Mouse (Mus musculus): ENCODE data around the gene Ppox. TPM values are rescaled to one million over a fixed set of nuclear protein-coding genes. Genes with fewer than 3 reads are reported as not detected.

Ppox gene
- polyA plus RNA-seq, 1 experiment from 2014 or later = 51.8 TPM

GRCm38 (mm10) chr1:171282086-171282805 lies 1.3 kb upstream of the Ppox start:
- H3K4me2 ChIP-seq (replicated peaks; ENCODE audit: low read depth, low read length) = no peak overlapping the region
- 83% methylated on average over 18 of the region's 18 CpGs for WGBS
- H3K36me3 ChIP-seq (ENCODE audit: control insufficient read depth, insufficient read depth, low read length) = peaks cover 8% of the 10 kb centered on the region; the same call in 1 of the 2 replicates
- DNase-seq (ENCODE audit: low spot score) (no peak), ATAC-seq (ENCODE audit: low FRiP score) (no peak)
- no peak overlapping the region for H3K27ac ChIP-seq (ENCODE audit: low read depth, low read length)
- no peak overlapping the region for H3K9ac ChIP-seq (ENCODE audit: low read depth, low read length)
- H3K9me3 ChIP-seq (ENCODE audit: control insufficient read depth, low read length) = no peaks in the 10 kb centered on the region
- no peak overlapping the region for H3K4me3 ChIP-seq (ENCODE audit: low read depth, low read length)
- H3K4me1 ChIP-seq (replicated peaks; ENCODE audit: control insufficient read depth, insufficient read depth, low read length) = peaks cover 9% of the 10 kb centered on the region
- H3K27me3 ChIP-seq (ENCODE audit: control insufficient read depth, insufficient read depth, low read length) = no peaks in the 10 kb centered on the region

- DNase-seq (ENCODE audit: low spot score) (peak; percentile 86), ATAC-seq (ENCODE audit: low FRiP score) (peak; percentile 62)
- Histone ChIP-seq H3K4me2 (replicated peaks; ENCODE audit: low read depth, low read length) (peak overlapping the region; percentile 66), H3K27ac (ENCODE audit: low read depth, low read length) (peak overlapping the region; percentile 58), H3K4me1 (replicated peaks; ENCODE audit: control insufficient read depth, insufficient read depth, low read length) (peaks cover 9% of the 10 kb centered on the region), H3K9me3 (ENCODE audit: control insufficient read depth, low read length) (no peaks in the 10 kb centered on the region), H3K4me3 (ENCODE audit: low read depth, low read length) (peak overlapping the region; percentile 66), H3K36me3 (ENCODE audit: control insufficient read depth, insufficient read depth, low read length) (peaks cover 8% of the 10 kb centered on the region; the same call in 1 of the 2 replicates), H3K9ac (ENCODE audit: low read depth, low read length) (peak overlapping the region; percentile 50), H3K27me3 (ENCODE audit: control insufficient read depth, insufficient read depth, low read length) (no peaks in the 10 kb centered on the region)
- WGBS = under 1% methylated on average over 10 of the region's 10 CpGs
Observed at GRCm38 (mm10) chr1:171281528-171281923, 540 bp upstream of the Ppox start.

GRCm38 (mm10) chr1:171280250-171280915 lies 603 bp downstream of the Ppox start:
- no peak for DNase-seq (ENCODE audit: low spot score)
- 2% methylated on average over 25 of the region's 25 CpGs for WGBS
- H3K9ac ChIP-seq (ENCODE audit: low read depth, low read length) = peak overlapping the region; percentile 68
- peaks cover 6% of the 10 kb centered on the region; the same call in 1 of the 2 replicates for H3K36me3 ChIP-seq (ENCODE audit: control insufficient read depth, insufficient read depth, low read length)
- H3K9me3 ChIP-seq (ENCODE audit: control insufficient read depth, low read length) = no peaks in the 10 kb centered on the region
- peak overlapping the region; percentile 66 for H3K4me3 ChIP-seq (ENCODE audit: low read depth, low read length)
- H3K4me1 ChIP-seq (replicated peaks; ENCODE audit: control insufficient read depth, insufficient read depth, low read length) = peaks cover 7% of the 10 kb centered on the region
- 0 out of 2 replicates have a peak overlapping the region, but pooled peaks have one; percentile 7 for H3K27ac ChIP-seq (ENCODE audit: low read depth, low read length)
- no peaks in the 10 kb centered on the region for H3K27me3 ChIP-seq (ENCODE audit: control insufficient read depth, insufficient read depth, low read length)
- ATAC-seq (ENCODE audit: low FRiP score) = peak; percentile 18; the same call in 1 of the 2 replicates
- peak overlapping the region; percentile 82 for H3K4me2 ChIP-seq (replicated peaks; ENCODE audit: low read depth, low read length)

- peaks cover 7% of the 10 kb centered on the region for H3K4me1 ChIP-seq (replicated peaks; ENCODE audit: control insufficient read depth, insufficient read depth, low read length)
- H3K36me3 ChIP-seq (ENCODE audit: control insufficient read depth, insufficient read depth, low read length) = peaks cover 6% of the 10 kb centered on the region; the same call in 1 of the 2 replicates
Observed at GRCm38 (mm10) chr1:171279721-171280120, 1.3 kb downstream of the Ppox start.

GRCm38 (mm10) chr1:171279012-171279705 lies 1.8 kb downstream of the Ppox start:
- WGBS = 86% methylated on average over 14 of the region's 14 CpGs
- Histone ChIP-seq H3K27ac (ENCODE audit: low read depth, low read length) (no peak overlapping the region), H3K4me3 (ENCODE audit: low read depth, low read length) (no peak overlapping the region), H3K27me3 (ENCODE audit: control insufficient read depth, insufficient read depth, low read length) (no peaks in the 10 kb centered on the region), H3K9ac (ENCODE audit: low read depth, low read length) (no peak overlapping the region), H3K4me2 (replicated peaks; ENCODE audit: low read depth, low read length) (no peak overlapping the region), H3K4me1 (replicated peaks; ENCODE audit: control insufficient read depth, insufficient read depth, low read length) (peaks cover 7% of the 10 kb centered on the region), H3K9me3 (ENCODE audit: control insufficient read depth, low read length) (no peaks in the 10 kb centered on the region), H3K36me3 (ENCODE audit: control insufficient read depth, insufficient read depth, low read length) (peaks cover 9% of the 10 kb centered on the region)
- DNase-seq (ENCODE audit: low spot score) (no peak), ATAC-seq (ENCODE audit: low FRiP score) (no peak)

More at GRCm38 (mm10) chr1:171279721-171280120, 1.3 kb downstream of the Ppox start:
- no peaks in the 10 kb centered on the region for H3K9me3 ChIP-seq (ENCODE audit: control insufficient read depth, low read length)
- no peak for DNase-seq (ENCODE audit: low spot score)
- H3K27me3 ChIP-seq (ENCODE audit: control insufficient read depth, insufficient read depth, low read length) = no peaks in the 10 kb centered on the region
- peak overlapping the region; percentile 68; the same call in 1 of the 2 replicates for H3K9ac ChIP-seq (ENCODE audit: low read depth, low read length)
- no peak overlapping the region for H3K27ac ChIP-seq (ENCODE audit: low read depth, low read length)
- no peak for ATAC-seq (ENCODE audit: low FRiP score)
- peak overlapping the region; percentile 82 for H3K4me2 ChIP-seq (replicated peaks; ENCODE audit: low read depth, low read length)
- H3K4me3 ChIP-seq (ENCODE audit: low read depth, low read length) = peak overlapping the region; percentile 66
- 63% methylated on average over 5 of the region's 5 CpGs for WGBS

GRCm38 (mm10) chr1:171278436-171278835 lies 2.5 kb downstream of the Ppox start:
- 91% methylated on average over 8 of the region's 8 CpGs for WGBS
- H3K4me3 ChIP-seq (ENCODE audit: low read depth, low read length) = no peak overlapping the region
- H3K9ac ChIP-seq (ENCODE audit: low read depth, low read length) = no peak overlapping the region
- H3K36me3 ChIP-seq (ENCODE audit: control insufficient read depth, insufficient read depth, low read length) = peaks cover 12% of the 10 kb centered on the region
- no peak overlapping the region for H3K4me2 ChIP-seq (replicated peaks; ENCODE audit: low read depth, low read length)
- DNase-seq (ENCODE audit: low spot score) (no peak), ATAC-seq (ENCODE audit: low FRiP score) (no peak)
- no peak overlapping the region for H3K27ac ChIP-seq (ENCODE audit: low read depth, low read length)
- H3K27me3 ChIP-seq (ENCODE audit: control insufficient read depth, insufficient read depth, low read length) = no peaks in the 10 kb centered on the region
- H3K4me1 ChIP-seq (replicated peaks; ENCODE audit: control insufficient read depth, insufficient read depth, low read length) = peaks cover 7% of the 10 kb centered on the region
- H3K9me3 ChIP-seq (ENCODE audit: control insufficient read depth, low read length) = no peaks in the 10 kb centered on the region

GRCm38 (mm10) chr1:171277736-171278135 lies 3.2 kb downstream of the Ppox start:
- no peak overlapping the region for H3K4me3 ChIP-seq (ENCODE audit: low read depth, low read length)
- H3K9ac ChIP-seq (ENCODE audit: low read depth, low read length) = no peak overlapping the region
- DNase-seq (ENCODE audit: low spot score) (no peak), ATAC-seq (ENCODE audit: low FRiP score) (no peak)
- WGBS = 85% methylated on average over 10 of the region's 10 CpGs
- H3K27me3 ChIP-seq (ENCODE audit: control insufficient read depth, insufficient read depth, low read length) = no peaks in the 10 kb centered on the region
- no peaks in the 10 kb centered on the region for H3K9me3 ChIP-seq (ENCODE audit: control insufficient read depth, low read length)
- peaks cover 7% of the 10 kb centered on the region for H3K4me1 ChIP-seq (replicated peaks; ENCODE audit: control insufficient read depth, insufficient read depth, low read length)
- no peak overlapping the region for H3K27ac ChIP-seq (ENCODE audit: low read depth, low read length)
- H3K4me2 ChIP-seq (replicated peaks; ENCODE audit: low read depth, low read length) = no peak overlapping the region
- H3K36me3 ChIP-seq (ENCODE audit: control insufficient read depth, insufficient read depth, low read length) = peaks cover 12% of the 10 kb centered on the region

GRCm38 (mm10) chr1:171276110-171276748 lies 4.8 kb downstream of the Ppox start:
- Histone ChIP-seq H3K36me3 (ENCODE audit: control insufficient read depth, insufficient read depth, low read length) (peaks cover 12% of the 10 kb centered on the region), H3K9ac (ENCODE audit: low read depth, low read length) (no peak overlapping the region)
- WGBS = 93% methylated on average over 14 of the region's 14 CpGs

More at GRCm38 (mm10) chr1:171276110-171276748, 4.8 kb downstream of the Ppox start:
- ATAC-seq (ENCODE audit: low FRiP score) = no peak
- no peaks in the 10 kb centered on the region for H3K27me3 ChIP-seq (ENCODE audit: control insufficient read depth, insufficient read depth, low read length)
- no peak for DNase-seq (ENCODE audit: low spot score)
- H3K9me3 ChIP-seq (ENCODE audit: control insufficient read depth, low read length) = no peaks in the 10 kb centered on the region
- no peak overlapping the region for H3K27ac ChIP-seq (ENCODE audit: low read depth, low read length)
- no peak overlapping the region for H3K4me3 ChIP-seq (ENCODE audit: low read depth, low read length)
- H3K4me1 ChIP-seq (replicated peaks; ENCODE audit: control insufficient read depth, insufficient read depth, low read length) = peaks cover 7% of the 10 kb centered on the region
- H3K4me2 ChIP-seq (replicated peaks; ENCODE audit: low read depth, low read length) = no peak overlapping the region
